Mouse (Mus musculus) CH12.LX (cell line): ENCODE measurements around the gene Fermt3. TPM values are rescaled to one million over a fixed set of nuclear protein-coding genes. Genes with fewer than 3 reads are reported as not detected.

Experiments used
- DNase-seq: peaks from one replicate; pipeline ENCODE4 v3.0.0-alpha.2; 2013; ENCODE audit errors: extremely low read depth
- H3K27ac ChIP-seq: 2 replicates; pipeline ENCODE4 v1.5.1; 2012; ENCODE audit warnings: low read depth, mild to moderate bottlenecking, control low read depth, moderate library complexity; ENCODE audit not compliant: insufficient read depth
- H3K27me3 ChIP-seq: replicated peaks from 2 replicates; pipeline ENCODE3; 2012; ENCODE audit warnings: inconsistent platforms
- H3K36me3 ChIP-seq, 2 experiments: replicated peaks in 1 of 2; 2 replicates each; pipeline versions ENCODE3 to v1.6.1; 2012; ENCODE audit warnings: inconsistent platforms in 1 of 2, low read length in 1 of 2, mild to moderate bottlenecking in 1 of 2, mixed read lengths in 1 of 2, moderate library complexity in 1 of 2; ENCODE audit not compliant: control insufficient read depth in 1 of 2, insufficient read depth in 1 of 2
- H3K4me1 ChIP-seq, 2 experiments: 2 replicates each; pipeline ENCODE4 v1.6.1; 2012; ENCODE audit warnings: inconsistent platforms in 1 of 2, moderate library complexity in 1 of 2; ENCODE audit not compliant: insufficient read depth in 2 of 2, control insufficient read depth in 1 of 2
- H3K4me2 ChIP-seq: 2 replicates; pipeline ENCODE4 v1.6.1; 2012; ENCODE audit warnings: low read depth, mild to moderate bottlenecking, control low read depth; ENCODE audit not compliant: poor library complexity, insufficient read depth, severe bottlenecking
- H3K4me3 ChIP-seq, 3 experiments: fragments of 150-350 bp in 1 of 3; sonication (generic) in 1 of 3; replicated peaks in 1 of 3; 2 replicates each; pipeline versions ENCODE3 to v1.5.1; 2011 to 2012; ENCODE audit warnings: low read depth in 2 of 3, low read length in 2 of 3, mild to moderate bottlenecking in 2 of 3, moderate library complexity in 2 of 3, control low read depth in 1 of 3, improper control_type of control experiment in 1 of 3, inconsistent platforms in 1 of 3, mixed read lengths in 1 of 3; ENCODE audit not compliant: poor library complexity in 1 of 3
- H3K79me2 ChIP-seq: replicated peaks from 2 replicates; pipeline ENCODE4 v1.6.1; 2012; ENCODE audit warnings: mild to moderate bottlenecking, moderate library complexity; ENCODE audit not compliant: control insufficient read depth, poor library complexity, insufficient read depth, severe bottlenecking; ENCODE audit errors: extremely low read depth
- H3K9ac ChIP-seq: 2 replicates; pipeline ENCODE4 v1.6.1; 2012; ENCODE audit warnings: low read depth, mild to moderate bottlenecking, control low read depth, moderate library complexity; ENCODE audit not compliant: insufficient read depth
- H3K9me3 ChIP-seq: replicated peaks from 2 replicates; pipeline ENCODE3; 2012; ENCODE audit warnings: low read length, inconsistent platforms, mixed read lengths
- BHLHE40 ChIP-seq: IDR thresholded peaks from 2 replicates; pipeline ENCODE4 v1.6.1; 2011; ENCODE audit warnings: mild to moderate bottlenecking, low read depth, low read length, improper control_type of control experiment
- CHD2 ChIP-seq: IDR thresholded peaks from 2 replicates; pipeline ENCODE4 v1.6.1; 2011; ENCODE audit warnings: low read length, improper control_type of control experiment
- CTCF ChIP-seq, 2 experiments: IDR thresholded peaks in 1 of 2; conservative IDR thresholded peaks in 1 of 2; 2 replicates each; pipeline ENCODE4 v1.5.1; 2011 to 2012; ENCODE audit warnings: low read depth in 2 of 2, low read length in 2 of 2, improper control_type of control experiment in 1 of 2, inconsistent platforms in 1 of 2, mild to moderate bottlenecking in 1 of 2, moderate library complexity in 1 of 2
- E2F4 ChIP-seq: IDR thresholded peaks from 2 replicates; pipeline ENCODE4 v1.6.1; 2011; ENCODE audit warnings: low read depth, low read length, improper control_type of control experiment; ENCODE audit not compliant: insufficient replicate concordance
- EP300 ChIP-seq: IDR thresholded peaks from 2 replicates; pipeline ENCODE4 v1.6.1; 2011; ENCODE audit warnings: low read length, improper control_type of control experiment
- ETS1 ChIP-seq: conservative IDR thresholded peaks from 2 replicates; pipeline ENCODE4 v1.6.1; 2012; ENCODE audit warnings: low read depth, mild to moderate bottlenecking, inconsistent platforms, low read length, improper control_type of control experiment, moderate library complexity
- GABPA ChIP-seq: IDR thresholded peaks from 2 replicates; pipeline ENCODE4 v1.6.1; 2012; ENCODE audit warnings: low read depth, low read length, improper control_type of control experiment, inconsistent platforms; ENCODE audit not compliant: insufficient replicate concordance
- HCFC1 ChIP-seq: IDR thresholded peaks from 2 replicates; pipeline ENCODE4 v1.6.1; 2012; ENCODE audit warnings: low read depth, mild to moderate bottlenecking, inconsistent platforms, low read length, improper control_type of control experiment
- IRF4 ChIP-seq: IDR thresholded peaks from 2 replicates; pipeline ENCODE4 v1.6.1; 2014; ENCODE audit warnings: low read depth, mild to moderate bottlenecking, inconsistent platforms, low read length, improper control_type of control experiment
- JUN ChIP-seq: IDR thresholded peaks from 2 replicates; pipeline ENCODE4 v1.6.1; 2011; ENCODE audit warnings: low read depth, mild to moderate bottlenecking, low read length, improper control_type of control experiment, moderate library complexity; ENCODE audit not compliant: insufficient read depth
- JUND ChIP-seq: conservative IDR thresholded peaks from 2 replicates; pipeline ENCODE4 v1.6.1; 2011; ENCODE audit warnings: low read depth, low read length, improper control_type of control experiment
- MAZ ChIP-seq: IDR thresholded peaks from 2 replicates; pipeline ENCODE4 v1.6.1; 2012; ENCODE audit warnings: low read depth, mild to moderate bottlenecking, inconsistent platforms, low read length, improper control_type of control experiment, moderate library complexity
- MEF2A ChIP-seq: IDR thresholded peaks from 2 replicates; pipeline ENCODE4 v1.6.1; 2014; ENCODE audit warnings: low read depth, mild to moderate bottlenecking, inconsistent platforms, low read length, improper control_type of control experiment, borderline replicate concordance
- MYC ChIP-seq: IDR thresholded peaks from 2 replicates; pipeline ENCODE4 v1.6.1; 2011; ENCODE audit warnings: low read depth, mild to moderate bottlenecking, improper control_type of control experiment, low read length
- NELFE ChIP-seq: IDR thresholded peaks from 2 replicates; pipeline ENCODE4 v1.6.1; 2011; ENCODE audit warnings: low read depth, low read length, improper control_type of control experiment
- NRF1 ChIP-seq: IDR thresholded peaks from 2 replicates; pipeline ENCODE4 v1.6.1; 2014; ENCODE audit warnings: low read depth, mild to moderate bottlenecking, inconsistent platforms, low read length, improper control_type of control experiment, moderate library complexity
- PAX5 ChIP-seq: IDR thresholded peaks from 2 replicates; pipeline ENCODE4 v1.6.1; 2012; ENCODE audit warnings: low read length, inconsistent platforms, mixed read lengths
- POLR2A ChIP-seq: IDR thresholded peaks from 2 replicates; pipeline ENCODE4 v1.6.1; 2011; ENCODE audit warnings: low read depth, mild to moderate bottlenecking, improper control_type of control experiment, low read length
- RAD21 ChIP-seq: IDR thresholded peaks from 2 replicates; pipeline ENCODE4 v1.6.1; 2011; ENCODE audit warnings: low read depth, mild to moderate bottlenecking, low read length, improper control_type of control experiment, moderate library complexity
- RCOR1 ChIP-seq: conservative IDR thresholded peaks from 2 replicates; pipeline ENCODE4 v1.6.1; 2012; ENCODE audit warnings: low read depth, mild to moderate bottlenecking, inconsistent platforms, low read length, improper control_type of control experiment
- SIN3A ChIP-seq: IDR thresholded peaks from 2 replicates; pipeline ENCODE4 v1.6.1; 2012; ENCODE audit warnings: low read length, improper control_type of control experiment, inconsistent platforms
- SMC3 ChIP-seq: IDR thresholded peaks from 2 replicates; pipeline ENCODE4 v1.6.1; 2011; ENCODE audit warnings: low read depth, low read length, improper control_type of control experiment
- UBTF ChIP-seq: IDR thresholded peaks from 2 replicates; pipeline ENCODE4 v1.6.1; 2012; ENCODE audit warnings: low read depth, mild to moderate bottlenecking, inconsistent platforms, low read length, improper control_type of control experiment, moderate library complexity
- ZC3H11A ChIP-seq: IDR thresholded peaks from 2 replicates; pipeline ENCODE4 v1.6.1; 2012; ENCODE audit warnings: low read depth, mild to moderate bottlenecking, inconsistent platforms, low read length, improper control_type of control experiment
- ZKSCAN1 ChIP-seq: IDR thresholded peaks from 2 replicates; pipeline ENCODE4 v1.6.1; 2012; ENCODE audit warnings: low read depth, inconsistent platforms, low read length, improper control_type of control experiment, borderline replicate concordance
- dilution Hi-C: fragments of 300-500 bp; cut with MboI; formaldehyde crosslinking; loops from 2 replicates; pipeline ENCODE4 v1.14.3; 2020; ENCODE audit warnings: low sequenced_read_pairs; ENCODE audit not compliant: extremely low pct_unique_long_range_greater_than_20kb, extremely low pct_ligation_motif_present
- in situ Hi-C: fragments of 300-500 bp; cut with MboI; formaldehyde crosslinking; loops from 3 replicates; pipeline ENCODE4 v1.14.3; 2019; ENCODE audit warnings: low sequenced_read_pairs, low pct_ligation_motif_present, low pct_unique_long_range_greater_than_20kb, mixed read lengths
- polyA plus RNA-seq: library from polyadenylated mRNA; unstranded; fragments of >175 nt; gene quantifications from 2 replicates; pipeline ENCODE4 v1.2.1, GENCODE M21; 2012; ENCODE audit warnings: low read depth; ENCODE audit not compliant: insufficient read length
- total RNA-seq, 2 experiments: library from RNA; depleted of rRNA; stranded (reverse); fragments of 300-350 nt in 1 of 2; fragments of >200 nt in 1 of 2; gene quantifications; 2 replicates each; pipeline ENCODE4 v1.2.3; 2012 to 2014

Gene Fermt3
- total and polyA plus RNA-seq, 3 experiments: 47.0 to 65.1 (median 57.4) TPM

DNA sequence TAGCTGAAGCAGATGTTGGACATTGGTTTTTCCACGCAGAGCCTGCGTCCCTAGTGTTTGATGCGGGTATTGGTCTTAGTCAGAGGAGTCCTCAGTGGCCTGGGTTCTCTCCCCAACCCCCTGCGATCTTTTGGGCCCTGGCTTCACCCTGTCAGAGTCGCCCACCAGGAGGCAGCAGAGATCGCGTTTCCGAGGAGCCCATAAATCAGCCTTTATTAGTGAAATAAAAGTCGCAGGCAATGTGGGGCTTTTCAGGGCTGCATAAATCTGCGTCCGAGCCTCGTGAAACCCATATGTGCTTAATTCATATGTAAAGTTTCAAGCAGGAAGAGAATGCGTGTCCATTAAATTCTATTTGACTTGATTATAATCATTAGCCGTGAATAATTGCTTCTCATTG is 48.9 kb upstream of the Fermt3 start:
- H3K27ac ChIP-seq: no peak overlapping the region
- H3K4me3 ChIP-seq: no peak overlapping the region
- H3K4me2 ChIP-seq: no peak overlapping the region
- H3K4me1 ChIP-seq: peaks cover 12 to 14% of the 10 kb centered on the region in 2 experiments
- no peaks in the 10 kb centered on the region for H3K36me3 ChIP-seq
- no peaks in the 10 kb centered on the region for H3K79me2 ChIP-seq
- H3K27me3 ChIP-seq: peaks cover 63% of the 10 kb centered on the region
- H3K9ac ChIP-seq: no peak overlapping the region
- no peaks in the 10 kb centered on the region for H3K9me3 ChIP-seq
- in situ Hi-C loops: loop anchor here (25.0 kb wide), 1 partner anchor 344 kb away; the partner anchor contains the start of gene 2700081O15Rik
- peak; percentile 61 for DNase-seq
- TF ChIP-seq CTCF (conservative IDR thresholded peaks at IDR 0.05 in 1 of 2, IDR thresholded peaks at IDR 0.05 in 1 of 2; ENCODE audit: low read depth in 2 of 2, low read length in 2 of 2): peak; percentile 40 to 87; a peak in 3 of 4 replicates
- no peak for TF ChIP-seq SIN3A
- no peak for TF ChIP-seq BHLHE40
- TF ChIP-seq MYC: no peak
- TF ChIP-seq EP300: no peak
- TF ChIP-seq JUND: no peak
- no peak for TF ChIP-seq PAX5
- TF ChIP-seq NELFE: no peak
- TF ChIP-seq UBTF: no peak
- TF ChIP-seq MEF2A: no peak
- TF ChIP-seq RCOR1: no peak
- TF ChIP-seq IRF4: peak; percentile 9; the same call in 1 of the 2 replicates
- TF ChIP-seq POLR2A: no peak
- no peak for TF ChIP-seq CHD2
- peak; percentile 79 for TF ChIP-seq RAD21
- TF ChIP-seq ZC3H11A: no peak
- no peak for TF ChIP-seq HCFC1
- no peak for TF ChIP-seq E2F4
- TF ChIP-seq SMC3: peak; percentile 82
- TF ChIP-seq ETS1: no peak
- TF ChIP-seq ZKSCAN1: no peak
- TF ChIP-seq MAZ: no peak
- TF ChIP-seq JUN: no peak
- no peak for TF ChIP-seq GABPA
- TF ChIP-seq NRF1: no peak
- dilution Hi-C loops: no loop called here
